Comparison of ENCODE assay signal across 20 mouse cellular contexts in the genomic region with DNA sequence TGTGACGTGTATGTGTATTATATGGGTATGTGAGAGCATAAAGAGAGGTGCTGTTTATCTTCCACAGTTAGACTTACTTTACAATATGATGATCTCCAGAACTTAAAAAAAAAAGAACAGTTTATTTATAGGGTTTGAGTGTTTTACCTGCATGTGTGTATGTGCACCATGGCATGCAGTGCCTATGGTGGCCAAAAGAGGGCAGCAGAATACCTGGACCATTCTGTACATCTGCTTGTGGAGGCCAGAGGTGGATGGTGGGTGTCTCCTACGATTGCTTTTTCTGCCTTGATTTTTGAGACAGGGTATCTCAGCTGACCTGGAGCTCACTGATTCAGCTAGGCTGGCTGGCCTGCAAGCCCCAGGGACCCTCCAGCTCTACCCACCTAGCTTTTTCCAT. TPM values are rescaled to one million over a fixed set of nuclear protein-coding genes. Genes with fewer than 3 reads are reported as not detected.
A peak's percentile ranks its signal among the peaks of the same experiment; 100 is the strongest.
DNase-seq lines count a peak whose midpoint lies in the region; ATAC-seq and TF ChIP-seq lines count a peak whose summit lies in the region.
"Had no signal": no experiment of that assay in that cellular context is flagged by ENCODE, and none has a peak within 500 bp of the region (broad histone marks: within the 10 kb centered on the region; RNA-seq: fewer than 3 reads in every experiment).

No protein-coding gene starts in this region.

- WGBS in midbrain, embryonic 10.5 days = 95% methylated on average over 2 of the region's 2 CpGs

- no peaks in the 10 kb centered on the region for H3K27me3 ChIP-seq in testis, adult 2 months (ENCODE audit: control insufficient read depth, insufficient read depth, low read length)
- no peaks in the 10 kb centered on the region for H3K27me3 ChIP-seq in Patski
- H3K27me3 ChIP-seq in midbrain, embryonic 10.5 days (ENCODE audit: low read depth, poor library complexity, severe bottlenecking) = no peaks in the 10 kb centered on the region
- H3K27me3 ChIP-seq: embryonic facial prominence, embryonic 13.5 days; limb, embryonic 12.5 days; neural tube, embryonic 13.5 days had no signal

- in situ Hi-C loops in Patski (cut with MboI; ENCODE audit: low pct_unique_long_range_greater_than_20kb) = no loop called here

- H3K4me3 ChIP-seq in layer of hippocampus, adult 2 months = no peak overlapping the region
- no peak overlapping the region for H3K4me3 ChIP-seq in testis, adult 2 months (ENCODE audit: control insufficient read depth, low read depth, low read length)
- no peak overlapping the region for H3K4me3 ChIP-seq in midbrain, embryonic 10.5 days
- H3K4me3 ChIP-seq: embryonic facial prominence, embryonic 13.5 days; heart, embryonic 10.5 days; hindbrain, embryonic 10.5 days; limb, embryonic 12.5 days; neural tube, embryonic 13.5 days had no signal

- CTCF ChIA-PET in Patski (lab: Charles Lee) = no interaction called here

- no peak for ATAC-seq in Patski
- ATAC-seq: forebrain, embryonic 14.5 days had no signal

- TF ChIP-seq POLR2A in testis, adult 2 months (IDR thresholded peaks at IDR 0.05; ENCODE audit: control insufficient read depth, low read depth, low read length) = no peak

- H3K9me3 ChIP-seq in midbrain, embryonic 10.5 days (replicated peaks) = 0 out of 2 replicates have a peak, but pooled peaks cover 5% of the 10 kb centered on the region
- H3K9me3 ChIP-seq: embryonic facial prominence, embryonic 13.5 days; hindbrain, embryonic 10.5 days; neural tube, embryonic 13.5 days had no signal

- POLR2A ChIA-PET in Patski (lab: Charles Lee) = no interaction called here

- no peaks in the 10 kb centered on the region for H3K4me1 ChIP-seq in testis, adult 2 months (ENCODE audit: control insufficient read depth, insufficient read depth, low read length)
- no peaks in the 10 kb centered on the region for H3K4me1 ChIP-seq in midbrain, embryonic 10.5 days
- H3K4me1 ChIP-seq: embryonic facial prominence, embryonic 13.5 days; hindbrain, embryonic 10.5 days; limb, embryonic 12.5 days; neural tube, embryonic 13.5 days had no signal

- TF ChIP-seq CTCF in layer of hippocampus, adult 2 months (conservative IDR thresholded peaks at IDR 0.05) = peak; percentile 37
- peak; percentile 56; the same call in 1 of the 2 replicates for TF ChIP-seq CTCF in testis, adult 2 months (IDR thresholded peaks at IDR 0.05; ENCODE audit: control insufficient read depth, insufficient read depth, insufficient replicate concordance, low read depth, low read length)
- TF ChIP-seq CTCF in Patski (IDR thresholded peaks at IDR 0.05) = peak; percentile 53

- H3K36me3 ChIP-seq in testis, adult 2 months (ENCODE audit: control insufficient read depth, insufficient read depth, low read length) = no peaks in the 10 kb centered on the region
- peaks cover 7% of the 10 kb centered on the region; the same call in 1 of the 2 replicates for H3K36me3 ChIP-seq in midbrain, embryonic 10.5 days
- H3K36me3 ChIP-seq: embryonic facial prominence, embryonic 13.5 days; neural tube, embryonic 13.5 days had no signal

- H3K27ac ChIP-seq in layer of hippocampus, adult 2 months = no peak overlapping the region
- no peak overlapping the region for H3K27ac ChIP-seq in testis, adult 2 months (ENCODE audit: control insufficient read depth, insufficient read depth, low read depth, low read length)
- H3K27ac ChIP-seq in midbrain, embryonic 10.5 days (replicated peaks) = no peak overlapping the region
- H3K27ac ChIP-seq: embryonic facial prominence, embryonic 13.5 days; heart, embryonic 10.5 days; hindbrain, embryonic 10.5 days; limb, embryonic 12.5 days; macrophage; neural tube, embryonic 13.5 days had no signal

- no peak for DNase-seq in layer of hippocampus, adult 2 months (ENCODE audit: low spot score in 2 of 2)
- no peak for DNase-seq in layer of hippocampus, postnatal 14 days (ENCODE audit: low spot score in 2 of 2)
- no peak for DNase-seq in testis, postnatal 10 days (ENCODE audit: low spot score)
- DNase-seq in Patski (ENCODE audit: low read depth, low spot score) = no peak
- no peak for DNase-seq in ovary, postnatal 14 days (ENCODE audit: low spot score)
- no peak for DNase-seq in midbrain, embryonic 10.5 days (ENCODE audit: low spot score)
- DNase-seq: adrenal gland, postnatal 10 days; cerebellum, adult 11 months; cerebellum, postnatal 14 days; gastrocnemius, postnatal 36 days; lung, adult 18-20 months; thymus, adult 18-20 months had no signal

RNA-seq across cellular contexts. Expression of a gene that starts 57.3 kb away (rescaled TPM):
- 1 to 10 TPM in 1 of 2 experiments, under 1 TPM in 1; 0.79 to 1.1 TPM for total RNA-seq in layer of hippocampus, adult 2 months (2021)
- 1 to 10 TPM in 1 of 2 experiments, under 1 TPM in 1; 0.99 to 1.6 TPM for total RNA-seq in layer of hippocampus, postnatal 14 days (2021)
- polyA plus RNA-seq in testis, adult 2 months (2012; rRNA removed) = 2.7 and 2.8 TPM in 2 replicates
- polyA plus RNA-seq in Patski (2021) = 12.3 TPM
- polyA plus RNA-seq in midbrain, embryonic 10.5 days (2016; fragmentation: Nextera tagmentation; extraction: Ambion mirVana) = 36.0 and 36.8 TPM in 2 replicates

RNA-seq across cellular contexts. Expression of a gene that starts 57.5 kb away (rescaled TPM):
- total RNA-seq in layer of hippocampus, adult 2 months (2021) = 10 to 100 TPM; 38.0 to 42.9 TPM
- total RNA-seq in layer of hippocampus, postnatal 14 days (2021) = 10 to 100 TPM; 30.3 to 34.8 TPM
- 4.3 and 4.6 TPM in 2 replicates for polyA plus RNA-seq in testis, adult 2 months (2012; rRNA removed)
- polyA plus RNA-seq in Patski (2021) = 5.1 TPM
- polyA plus RNA-seq in midbrain, embryonic 10.5 days (2016; fragmentation: Nextera tagmentation; extraction: Ambion mirVana) = 35.5 and 48.3 TPM in 2 replicates
